Mouse (Mus musculus) intestine, embryonic 15.5 days (tissue): Measurements from ENCODE around the gene Zfp617. TPM values are rescaled to one million over a fixed set of nuclear protein-coding genes. Genes with fewer than 3 reads are reported as not detected.

Source experiments
- polyA plus RNA-seq: library from polyadenylated mRNA; unstranded; fragments of >200 nt; fragmentation: Nextera tagmentation; extraction: Ambion mirVana; gene quantifications from 2 replicates; pipeline ENCODE4 v1.2.1, GENCODE M21; 2015

Gene Zfp617
- polyA plus RNA-seq, 1 experiment from 2014 or later: 18.4 TPM

Other genes starting within 250 kb of the Zfp617 start
- gene Unc13a, start 236.9 kb upstream of the Zfp617 start, polyA plus RNA-seq: 1.3 and 1.5 TPM in 2 replicates
- gene Jak3, start 232.3 kb upstream of the Zfp617 start, polyA plus RNA-seq: 9.0 and 9.2 TPM in 2 replicates
- gene Insl3, start 219.4 kb upstream of the Zfp617 start, polyA plus RNA-seq: 1.2 and 1.9 TPM in 2 replicates
- 16.0 and 17.0 TPM in 2 replicates for gene B3gnt3, start 206.8 kb upstream of the Zfp617 start, polyA plus RNA-seq
- 5.3 and 7.1 TPM in 2 replicates for gene Fcho1, start 182.9 kb upstream of the Zfp617 start, polyA plus RNA-seq
- 4.2 and 5.4 TPM in 2 replicates for gene Zfp709, start 26.6 kb upstream of the Zfp617 start, polyA plus RNA-seq
- gene Zfp882, start within 50 bp of the Zfp617 start, polyA plus RNA-seq: 3.8 and 4.4 TPM in 2 replicates
- 20.7 and 23.3 TPM in 2 replicates for gene Zfp961, start 42.4 kb downstream of the Zfp617 start, polyA plus RNA-seq
- gene Cyp4f18, start 101.0 kb downstream of the Zfp617 start, polyA plus RNA-seq: 2.6 and 2.8 TPM in 2 replicates
- gene Olfr372, start 132.6 kb downstream of the Zfp617 start, polyA plus RNA-seq: not detected in 2 replicates
- 0.05 and 0.09 TPM in 2 replicates for gene Olfr373, start 174.5 kb downstream of the Zfp617 start, polyA plus RNA-seq
- gene Olfr374, start 198.4 kb downstream of the Zfp617 start, polyA plus RNA-seq: 0.01 and 0.04 TPM in 2 replicates
- 545 and 589 TPM in 2 replicates for gene Tpm4, start 226.3 kb downstream of the Zfp617 start, polyA plus RNA-seq